Mouse (Mus musculus) lung, postnatal 0 days (tissue): Measurements from ENCODE around the gene Pik3c2b.

ENCODE experiments used
- CTCF ChIP-seq: IDR thresholded peaks from 2 replicates; pipeline ENCODE4 v1.5.1; 2016; ENCODE audit warnings: antibody characterized with exemption, mild to moderate bottlenecking
- EP300 ChIP-seq: IDR thresholded peaks from 2 replicates; pipeline ENCODE4 v1.6.1; 2016; ENCODE audit warnings: antibody characterized with exemption, mild to moderate bottlenecking, control low read depth

DNA sequence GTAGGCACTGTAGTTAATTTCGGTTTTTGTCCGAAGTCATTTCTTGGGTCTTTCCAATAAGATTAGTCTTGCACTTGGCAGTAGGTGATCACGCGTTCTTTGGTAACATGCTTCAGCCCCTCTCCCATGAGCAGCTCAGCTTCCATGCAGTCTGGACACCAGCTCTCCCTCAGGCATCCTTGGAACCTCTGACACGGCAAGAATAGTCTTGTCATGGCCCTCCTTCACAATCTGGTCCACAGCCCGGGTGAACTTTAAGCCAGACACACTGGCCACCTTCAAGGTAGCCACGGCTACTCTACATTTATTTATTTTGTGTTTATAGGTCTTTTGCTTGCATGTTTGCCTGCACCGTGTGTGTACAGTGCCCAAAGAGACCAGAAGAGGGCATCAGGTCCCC lies 102.7 kb downstream of the Pik3c2b start:
- TF ChIP-seq CTCF: no peak
- TF ChIP-seq EP300: no peak
